Mouse (Mus musculus) mature B cell (primary cell): Measurements from ENCODE around the gene Chd2.
"Not testable (repeated sequence)": the region's sequence is repeated elsewhere in the genome, so short reads cannot be mapped to it uniquely, and the experiment has no call there.

Experiments used
- in situ Hi-C: fragments of 300-500 bp; cut with MboI; formaldehyde crosslinking; loops from 2 replicates; pipeline ENCODE4 v1.14.3; 2019

Chd2 gene

DNA sequence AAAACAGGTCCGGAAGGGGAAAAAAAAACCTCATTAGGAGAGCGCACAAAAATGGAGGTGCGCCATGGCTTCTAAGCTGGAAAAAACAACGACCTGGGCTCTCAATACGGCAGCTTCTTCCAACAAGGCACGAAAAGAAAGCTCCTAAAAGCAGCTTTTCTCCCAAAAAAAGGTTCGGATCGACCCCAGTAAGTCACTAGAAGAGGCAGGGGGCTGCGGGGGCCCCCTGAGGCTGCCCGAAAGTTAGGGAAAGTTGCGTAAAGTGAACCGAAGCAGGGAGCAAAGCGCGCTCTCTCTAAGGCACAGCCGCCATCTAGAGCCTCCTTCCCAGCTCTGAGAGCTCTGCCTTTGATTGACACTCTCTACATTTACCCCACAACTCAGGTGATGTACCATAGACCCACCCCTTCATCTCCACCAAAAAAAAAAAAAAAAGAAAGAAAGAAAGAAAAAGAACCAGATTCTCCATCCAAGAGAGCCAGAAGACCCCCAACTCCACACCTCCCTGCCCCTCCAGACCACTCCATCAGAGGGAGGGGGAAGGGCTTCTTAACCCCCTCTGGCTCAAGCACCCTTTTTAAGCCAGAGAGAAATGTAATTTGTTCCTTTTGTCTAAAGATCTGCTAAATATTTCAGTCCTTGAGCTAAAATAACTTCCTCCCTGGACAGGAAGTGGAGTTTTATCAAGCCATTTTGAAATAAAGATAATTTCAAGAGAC, at the start of gene Chd2:
Gene Chd2 (minus strand): TSS at position 419 of the 719 bp plus-strand sequence.
- in situ Hi-C loops, result no loop called here

DNA sequence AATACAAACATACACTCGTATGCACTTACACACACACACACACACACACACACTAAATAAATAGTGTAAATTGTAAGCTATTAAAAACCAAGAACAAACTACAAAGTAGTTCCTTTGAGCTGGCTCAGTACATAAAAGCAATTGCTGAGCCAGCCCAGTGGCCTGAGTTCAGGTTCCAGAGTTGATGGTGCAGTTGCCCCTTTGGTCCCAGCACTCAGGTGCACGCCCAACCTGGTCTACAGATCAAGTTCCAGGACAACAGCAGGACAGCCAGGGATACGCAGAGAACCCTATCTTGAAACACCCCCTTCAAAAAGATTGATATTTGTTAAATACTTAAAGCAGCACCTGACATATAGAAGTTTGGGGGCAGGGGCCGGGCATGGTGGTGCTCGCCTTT, 49.1 kb upstream of the Chd2 start:
- in situ Hi-C loops, result no loop called here

DNA sequence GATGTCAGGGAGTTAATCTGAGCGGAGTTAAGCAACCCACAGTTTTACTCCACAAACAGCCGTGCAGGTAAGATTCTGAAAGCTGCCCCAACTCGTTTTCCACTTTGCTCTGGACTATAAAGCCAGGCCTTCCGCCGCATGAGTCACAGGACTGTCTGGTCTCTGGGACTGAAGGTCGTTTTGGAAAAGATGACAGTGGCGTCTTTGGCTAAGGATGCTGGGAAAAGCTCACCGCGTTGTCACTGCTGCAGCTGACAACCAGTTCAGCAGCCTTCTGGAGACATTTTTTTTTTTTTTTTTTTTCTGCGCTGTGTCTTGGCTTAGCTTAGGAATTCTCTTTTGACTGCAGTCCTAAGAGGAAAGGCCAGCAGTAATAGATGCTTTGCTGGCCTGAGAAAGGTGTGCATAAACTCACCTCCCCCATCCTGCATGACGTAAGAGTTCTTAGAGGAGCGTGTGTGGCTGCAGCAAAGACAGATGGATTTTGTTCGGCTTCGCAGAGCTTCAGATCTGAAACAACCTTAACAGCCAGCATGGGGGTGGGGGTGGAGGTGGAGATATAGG, 47.7 kb upstream of the Chd2 start:
- in situ Hi-C loops, result no loop called here

DNA sequence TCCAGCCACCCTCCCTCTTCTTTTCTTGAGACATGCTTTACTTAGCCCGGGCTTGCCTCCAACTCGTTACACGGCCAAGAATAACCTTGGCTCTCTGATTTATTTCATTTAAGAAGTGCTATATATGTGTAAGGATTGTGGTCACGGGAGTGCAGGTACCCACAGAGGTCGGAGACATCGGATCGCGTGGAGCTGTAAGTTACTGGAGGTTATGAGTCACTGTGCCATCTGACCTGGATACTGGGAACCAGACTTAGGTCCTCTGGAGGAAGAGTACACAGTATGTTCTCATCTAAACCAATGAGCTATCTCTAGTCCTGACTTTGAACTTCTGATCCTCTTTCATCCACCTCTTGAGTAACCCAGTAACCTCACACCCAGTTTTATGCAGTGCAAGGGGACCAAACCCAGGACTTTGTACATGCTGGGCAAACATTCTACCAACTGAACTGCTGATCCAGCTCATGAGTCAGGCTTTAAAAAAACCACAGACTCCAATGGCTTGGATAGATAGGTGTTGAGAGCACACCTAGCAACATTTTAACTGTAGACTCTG, 46.8 kb upstream of the Chd2 start:
- in situ Hi-C loops, result no loop called here

DNA sequence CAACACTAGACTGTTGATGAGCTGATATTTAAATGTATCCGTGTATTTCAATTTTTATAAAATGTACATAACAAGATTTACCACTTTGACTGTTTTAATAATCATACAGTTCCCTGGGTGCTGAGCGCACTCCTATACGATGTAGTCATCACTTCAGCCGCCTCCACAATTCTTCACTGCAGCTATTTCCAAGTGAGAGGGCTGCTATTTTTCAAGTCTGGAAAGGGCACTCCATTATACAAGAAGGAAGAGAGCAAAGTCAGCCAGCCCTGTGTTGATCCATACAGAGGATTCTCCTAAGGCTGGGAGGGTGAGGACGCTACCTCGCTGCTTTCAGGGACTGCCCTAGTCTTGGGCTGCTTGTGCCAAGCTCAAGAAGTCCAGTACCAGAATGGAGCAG, 45.1 kb upstream of the Chd2 start:
- in situ Hi-C loops, result no loop called here

DNA sequence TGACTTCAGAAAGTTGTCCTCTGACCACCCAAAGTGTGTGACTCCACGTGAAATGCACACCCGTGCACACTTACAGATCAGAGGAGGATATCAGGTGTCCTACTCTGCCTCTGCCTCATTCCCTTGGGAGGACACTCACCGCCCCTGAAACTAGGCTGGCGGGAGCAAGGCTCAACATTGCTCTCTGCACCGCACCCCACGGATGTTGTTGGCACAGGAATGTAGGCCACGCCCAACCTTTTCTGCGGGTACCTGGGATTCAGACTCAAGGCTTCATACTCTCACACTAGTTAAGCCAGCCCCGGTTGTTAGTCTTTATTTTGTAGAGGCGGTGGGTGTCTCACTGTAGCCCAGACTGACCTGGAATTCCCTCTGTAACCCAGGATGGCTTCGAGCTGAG, 44.6 kb upstream of the Chd2 start:
- in situ Hi-C loops, result no loop called here

DNA sequence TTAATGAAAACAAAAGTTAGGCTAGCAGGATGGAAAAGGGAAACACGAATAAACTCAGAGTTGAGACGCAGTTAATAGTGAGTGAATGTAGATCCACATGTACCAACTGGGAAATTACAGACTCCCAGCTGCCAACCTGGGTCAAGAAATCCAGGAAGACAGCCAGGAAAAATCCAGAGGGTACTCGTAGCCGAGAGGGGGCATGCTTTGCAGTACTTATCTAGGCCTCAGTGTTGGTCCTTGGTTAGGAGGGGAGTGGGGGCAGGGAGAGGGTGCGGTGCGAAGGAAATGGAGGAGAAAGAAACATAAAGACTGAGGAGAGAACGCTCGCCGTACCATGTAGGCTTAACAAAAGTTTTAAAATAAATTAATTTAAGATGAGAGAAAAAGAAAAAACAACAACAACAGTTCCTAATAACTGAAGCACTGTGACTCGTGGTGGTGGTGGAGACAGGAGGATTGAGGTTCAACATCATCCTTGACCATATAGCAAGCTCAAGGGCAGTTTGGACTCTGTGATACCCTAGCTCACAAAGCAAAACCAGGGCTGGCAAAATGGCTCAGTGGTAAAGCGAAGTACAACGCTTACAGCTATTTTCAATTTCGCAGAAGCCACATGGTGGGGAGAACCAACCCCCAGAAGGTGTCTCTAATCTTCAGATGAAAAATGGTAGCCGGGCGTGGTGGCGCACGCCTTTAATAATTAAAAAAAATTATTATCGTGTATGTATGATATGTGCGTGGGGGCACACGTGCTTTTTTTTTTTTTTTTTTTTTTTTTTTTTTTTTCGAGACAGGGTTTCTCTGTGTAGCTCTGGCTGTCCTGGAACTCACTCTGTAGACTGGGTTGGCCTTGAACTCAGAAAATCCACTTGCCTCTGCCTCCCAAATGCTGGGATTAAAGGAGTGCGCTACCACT, 43.7 kb upstream of the Chd2 start:
- in situ Hi-C loops, result no loop called here

DNA sequence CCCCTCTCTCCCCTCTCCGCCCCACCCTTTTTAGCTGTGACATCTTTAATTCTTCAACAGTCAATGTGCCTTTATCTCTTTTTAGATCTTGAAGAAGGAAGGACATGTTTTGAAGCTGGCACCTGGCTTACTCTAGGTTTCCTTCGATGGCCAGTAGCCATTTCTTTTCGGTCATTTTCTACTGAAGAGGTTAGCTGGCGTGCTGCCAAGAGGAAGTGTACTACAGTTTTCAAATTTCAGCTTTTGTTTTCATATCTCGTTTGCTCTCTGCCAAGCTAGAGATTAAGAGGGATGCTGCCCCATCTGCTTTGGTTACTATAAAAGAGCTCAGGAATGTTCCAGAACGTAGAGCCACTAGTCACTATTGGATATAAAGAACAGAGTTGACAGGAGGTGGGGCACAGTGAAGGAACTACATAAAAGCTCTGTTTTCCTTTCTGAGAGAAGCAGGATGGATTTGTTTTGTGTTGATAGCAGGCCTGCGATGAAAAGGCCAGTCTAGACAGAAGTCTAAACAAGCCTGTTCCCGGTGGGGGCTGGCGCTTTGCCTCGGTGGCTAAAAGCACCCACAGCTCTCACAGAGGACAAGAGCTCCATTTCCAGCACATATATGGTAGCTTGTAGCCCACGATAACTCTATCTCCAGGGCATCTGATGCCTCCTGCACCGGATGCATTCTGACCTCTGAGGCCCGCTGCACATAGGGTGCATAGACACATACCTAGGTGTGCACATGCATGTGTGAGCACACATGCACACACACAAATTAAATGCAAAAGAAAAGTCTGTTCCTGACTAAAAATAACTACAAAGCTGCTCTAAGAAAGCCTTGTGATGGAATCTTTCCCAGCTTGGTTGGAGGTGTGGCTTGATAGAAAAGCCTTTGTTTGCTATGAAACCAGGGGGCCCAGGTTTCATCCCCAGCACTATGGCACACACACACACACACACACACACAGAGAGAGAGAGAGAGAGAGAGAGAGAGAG, 42.7 kb upstream of the Chd2 start:
- in situ Hi-C loops, result no loop called here

DNA sequence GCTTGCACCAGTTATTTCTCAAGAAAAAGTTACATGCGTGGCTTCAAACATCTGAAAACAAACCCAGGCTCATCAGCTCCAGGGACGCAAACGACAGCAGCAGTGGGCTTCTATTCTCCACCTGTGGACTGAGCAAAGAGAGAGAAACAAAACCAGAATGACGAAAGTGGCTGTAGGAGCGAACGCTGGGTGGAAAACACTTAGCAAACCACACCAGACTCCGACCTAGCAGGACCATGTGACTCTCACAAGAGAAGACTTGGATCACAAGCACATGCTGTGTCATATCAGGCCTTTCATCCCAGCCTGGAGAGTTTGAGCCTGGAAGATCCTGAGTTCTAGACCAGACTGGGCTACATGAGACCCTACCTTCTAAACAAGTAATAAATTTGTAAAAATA, 41.8 kb upstream of the Chd2 start:
- in situ Hi-C loops, result no loop called here

DNA sequence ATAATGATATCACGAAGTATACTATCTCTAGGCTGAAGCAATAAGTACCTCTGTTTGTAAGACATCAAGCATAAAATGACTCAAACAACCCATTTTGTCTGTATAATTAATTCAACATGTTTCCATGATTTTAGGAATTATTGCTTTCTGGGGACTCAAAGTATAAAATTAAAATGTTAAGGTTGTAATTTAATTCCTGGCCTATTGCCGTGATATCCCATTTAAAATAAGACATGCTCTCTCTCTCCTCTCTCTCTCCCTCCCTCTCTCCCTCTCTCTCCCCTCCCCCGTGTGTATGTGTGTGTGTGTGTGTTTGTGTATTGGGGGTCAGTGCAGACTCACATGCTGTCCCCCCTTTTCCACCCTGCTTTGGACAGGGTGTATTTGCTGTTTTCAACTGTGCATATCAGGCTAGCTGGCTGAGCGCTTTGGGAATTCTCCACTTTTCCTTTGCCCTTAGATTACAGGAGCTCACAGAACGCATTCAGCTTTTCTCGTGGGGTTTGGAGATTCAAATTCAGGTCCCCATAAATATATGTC, 40.3 kb upstream of the Chd2 start:
- in situ Hi-C loops, result no loop called here

DNA sequence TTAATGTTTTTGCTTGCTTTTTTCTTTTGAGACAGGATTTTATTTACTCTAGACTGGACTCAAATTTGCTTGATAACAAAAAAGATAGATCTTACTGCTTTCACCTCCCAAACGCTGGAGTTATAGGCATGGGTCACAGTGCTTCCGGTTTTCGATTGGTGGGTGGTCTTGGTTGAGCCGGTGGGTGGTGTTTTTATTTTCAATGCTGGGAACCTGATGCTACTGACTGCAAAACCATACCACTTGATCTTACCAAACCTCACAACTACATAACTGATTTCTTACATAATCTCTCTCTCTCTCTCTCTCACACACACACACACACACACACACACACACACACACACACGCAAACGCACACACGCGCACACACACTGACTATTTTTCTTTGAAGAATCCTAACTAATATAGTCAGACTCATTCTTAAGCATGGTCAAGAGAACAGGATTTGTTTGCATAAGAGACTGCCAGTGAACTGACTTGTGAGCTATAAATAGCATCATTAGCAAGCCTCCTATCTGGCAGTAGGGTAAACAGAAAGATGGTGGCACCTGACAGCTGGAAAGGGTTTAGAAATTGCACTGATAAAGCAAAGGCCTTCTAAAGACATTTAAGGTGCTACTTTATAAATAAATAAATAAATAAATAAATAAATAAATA, 37.6 kb upstream of the Chd2 start:
- in situ Hi-C loops, result no loop called here

DNA sequence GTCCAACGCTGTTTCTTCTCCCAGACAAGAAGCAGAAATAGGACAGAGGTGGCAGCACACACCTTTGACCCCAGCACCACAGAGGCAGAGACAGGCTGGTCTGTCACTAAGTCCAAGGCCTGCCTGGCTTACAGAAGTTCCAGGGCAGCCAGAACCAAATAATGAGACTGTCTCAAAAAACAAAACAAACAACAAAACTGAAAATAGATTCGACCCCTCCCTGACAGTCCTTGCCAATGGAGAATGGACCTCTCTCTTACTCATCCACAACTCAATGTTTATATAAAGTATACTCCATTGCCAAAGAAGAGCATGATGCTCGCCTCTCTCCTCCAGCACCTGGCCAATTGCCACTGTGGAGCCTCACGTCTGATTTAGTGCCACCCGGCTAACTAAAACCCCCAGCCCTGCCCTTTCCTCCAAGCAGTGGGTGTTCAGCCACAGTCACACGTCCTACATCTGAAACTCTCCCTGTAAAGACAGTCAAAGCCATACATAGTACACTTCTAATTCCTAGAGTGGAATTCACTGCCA, 36.3 kb upstream of the Chd2 start:
- in situ Hi-C loops, result no loop called here

DNA sequence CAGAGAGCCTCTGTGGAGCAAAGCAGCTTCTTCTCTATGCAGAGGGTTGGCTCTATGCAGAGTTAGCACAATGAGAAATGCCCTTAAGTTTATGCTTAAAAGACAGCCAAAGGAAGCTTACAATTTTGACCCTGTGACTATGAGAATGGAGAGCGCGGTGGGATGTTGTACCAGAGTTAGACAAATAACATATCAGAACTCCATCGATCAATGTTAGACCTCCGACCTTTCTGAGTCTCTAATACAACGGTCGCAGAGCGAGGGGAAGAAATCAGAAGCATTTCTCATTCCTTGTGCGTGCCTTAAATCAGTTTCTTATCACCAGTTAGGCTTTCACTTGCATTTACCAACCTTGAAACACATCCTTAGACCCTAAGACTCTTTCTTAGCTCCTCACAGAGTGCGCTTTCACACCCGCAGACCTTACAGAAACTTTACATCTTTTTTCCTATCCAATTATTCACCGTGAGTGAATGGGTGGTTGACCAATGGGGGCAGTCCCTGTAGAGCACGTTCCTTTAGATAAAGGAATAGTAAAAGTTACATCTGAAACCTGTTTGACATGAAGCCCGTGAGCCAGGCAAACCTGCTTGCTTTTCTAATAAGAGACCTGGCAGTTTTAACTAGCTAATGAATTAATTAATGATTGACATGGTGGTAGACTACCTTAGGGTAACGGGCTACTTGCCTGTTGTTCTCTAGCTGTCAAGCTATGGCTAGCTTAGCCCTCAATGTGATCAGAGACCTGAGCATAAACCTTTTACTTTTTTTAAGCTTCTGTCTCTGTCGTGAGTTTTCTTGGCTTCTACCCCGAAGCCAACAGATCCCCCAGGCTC, 34.7 kb upstream of the Chd2 start:
- in situ Hi-C loops, result no loop called here

DNA sequence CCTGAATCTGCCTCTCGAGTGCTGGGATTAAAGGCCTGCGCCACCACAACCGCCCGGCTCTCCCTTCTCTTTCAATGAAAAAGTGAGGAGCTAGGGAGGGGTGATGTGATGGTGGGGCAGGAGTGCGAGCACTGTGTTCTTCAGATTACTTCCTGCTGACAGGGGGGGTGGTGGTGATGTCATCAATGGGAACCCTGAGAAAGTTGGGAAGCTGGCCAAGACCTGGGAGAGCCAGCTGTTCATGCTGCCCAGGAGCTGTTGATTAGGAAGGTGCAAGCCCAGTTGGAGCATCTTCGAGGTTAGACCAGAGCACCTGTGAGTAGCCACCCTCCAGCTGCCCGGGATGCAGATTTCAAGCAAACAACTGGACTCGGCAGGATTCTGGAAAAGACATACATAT, 33.6 kb upstream of the Chd2 start:
- in situ Hi-C loops, result no loop called here

DNA sequence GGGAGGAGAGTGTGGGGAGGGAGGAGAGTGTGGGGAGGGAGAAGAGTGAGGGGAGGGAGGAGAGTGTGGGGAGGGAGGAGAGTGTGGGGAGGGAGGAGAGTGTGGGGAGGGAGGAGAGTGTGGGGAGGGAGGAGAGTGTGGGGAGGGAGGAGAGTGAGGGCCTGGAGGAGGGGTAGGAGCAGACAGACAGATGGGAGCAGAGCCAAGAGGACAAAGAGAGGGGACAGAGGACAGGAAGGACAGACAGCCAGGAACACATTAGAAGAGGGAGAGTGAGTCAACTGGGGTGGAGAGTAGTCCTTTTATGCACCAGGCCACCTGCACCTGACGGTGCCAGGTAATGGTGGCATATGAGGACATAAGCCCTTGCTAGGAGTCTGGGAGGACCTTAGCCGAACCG, 33.0 kb upstream of the Chd2 start:
- in situ Hi-C loops, result not testable (repeated sequence)

DNA sequence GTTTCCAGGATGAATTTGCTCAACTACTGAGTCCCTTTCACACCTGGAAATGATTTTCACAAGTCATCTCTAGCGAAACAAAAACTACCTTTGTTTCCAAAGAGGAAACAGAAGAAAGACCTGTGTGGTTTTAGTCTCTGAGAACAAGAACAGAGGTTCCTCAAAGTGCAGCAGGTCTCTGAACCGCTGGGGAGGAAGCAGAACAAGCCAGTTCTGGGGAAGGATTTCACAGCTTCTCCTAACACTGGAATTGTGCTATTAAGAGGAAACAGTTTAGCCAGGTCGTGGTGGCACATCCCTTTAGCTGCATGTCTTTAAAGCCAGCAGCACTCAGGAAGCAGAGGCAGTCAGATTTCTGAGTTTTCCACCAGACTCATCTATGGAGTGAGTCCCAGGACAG, 30.9 kb upstream of the Chd2 start:
- in situ Hi-C loops, result no loop called here

DNA sequence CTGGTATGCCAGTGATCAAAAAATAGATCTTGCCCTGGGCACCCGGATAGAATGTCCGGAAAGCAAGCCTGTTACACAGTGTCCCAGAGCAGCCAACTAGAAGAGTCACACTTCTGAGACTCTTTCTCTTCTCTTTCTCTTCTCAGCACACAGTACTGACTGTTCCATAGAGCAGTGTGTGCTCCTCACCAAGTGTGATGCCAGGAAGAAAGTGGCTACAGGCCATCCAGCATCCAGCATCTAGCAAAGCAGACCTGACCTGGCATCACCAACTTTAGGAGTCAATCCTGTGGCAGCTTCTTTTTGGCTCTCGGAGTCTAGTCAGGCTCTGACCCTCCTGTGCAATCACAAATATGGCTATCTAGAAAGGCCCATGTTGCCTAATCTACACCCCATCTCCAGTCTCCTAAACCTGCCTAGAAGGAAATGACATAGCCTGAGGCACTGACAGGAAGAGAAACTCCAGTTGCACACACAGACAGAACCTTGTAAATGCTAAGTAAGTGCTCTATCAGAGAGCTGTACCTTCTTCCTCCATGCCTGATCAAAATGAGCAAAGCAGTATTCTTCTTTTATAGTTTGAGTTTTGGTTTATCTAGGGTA, 27.3 kb upstream of the Chd2 start:
- in situ Hi-C loops, result no loop called here

DNA sequence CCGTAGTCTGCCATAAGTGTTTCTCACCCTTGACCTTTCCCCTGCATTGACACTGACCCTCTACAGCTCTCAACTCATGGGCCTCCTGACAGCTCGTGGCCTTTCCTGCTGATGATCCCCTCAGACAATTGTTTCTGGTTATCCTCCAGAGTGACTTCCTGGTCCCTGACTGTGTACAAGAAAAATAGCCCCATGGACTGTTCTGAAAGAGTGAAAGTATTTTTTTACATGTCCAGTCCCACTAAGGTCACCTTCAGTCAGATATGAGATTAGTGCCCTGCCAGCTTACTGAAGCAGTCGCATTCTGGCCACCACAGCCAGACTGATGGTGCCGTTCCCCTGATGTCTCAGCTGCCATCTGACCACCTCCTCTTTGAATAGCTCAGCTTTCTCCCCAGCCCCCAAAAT, 26.1 kb upstream of the Chd2 start:
- in situ Hi-C loops, result no loop called here

DNA sequence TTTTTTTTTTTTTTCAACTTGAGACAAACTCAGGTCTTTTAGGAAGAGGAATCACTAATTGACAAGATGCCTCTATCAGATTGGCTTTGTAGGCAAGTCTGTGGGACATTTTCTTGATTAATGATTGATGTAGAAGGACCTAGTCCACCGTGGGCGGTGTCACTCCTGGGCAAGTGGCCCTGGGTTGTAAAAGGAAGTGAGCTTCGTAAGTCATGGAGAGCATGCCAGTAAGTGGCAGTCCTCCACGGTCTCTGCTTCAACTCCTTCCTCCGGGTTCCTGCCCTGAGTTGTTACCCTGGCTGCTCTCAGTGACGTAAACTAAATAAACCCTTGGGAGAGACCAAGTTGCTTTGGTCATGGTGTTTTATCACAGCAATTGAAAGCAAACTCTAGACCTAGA, 22.5 kb upstream of the Chd2 start:
- in situ Hi-C loops, result no loop called here
